Mouse (Mus musculus) thymus, adult 2 months (tissue): Measurements from ENCODE around the gene Hdlbp.

Source experiments
- CTCF ChIP-seq: fragments of 200-500 bp; IDR thresholded peaks from 2 replicates; pipeline ENCODE4 v1.5.1; 2012; ENCODE audit warnings: mild to moderate bottlenecking, control low read depth, low read length, moderate library complexity, borderline replicate concordance; ENCODE audit not compliant: control insufficient read depth, poor library complexity, insufficient read depth; ENCODE audit errors: extremely low read depth
- POLR2A ChIP-seq: fragments of 200-500 bp; IDR thresholded peaks from 2 replicates; pipeline ENCODE4 v1.6.1; 2012; ENCODE audit warnings: mild to moderate bottlenecking, low read length, control low read depth, moderate library complexity; ENCODE audit not compliant: control insufficient read depth, poor library complexity, insufficient read depth; ENCODE audit errors: extremely low read depth

- TF ChIP-seq POLR2A (0 out of 2 replicates have a peak, but pooled peaks have one; percentile 36), CTCF (no peak)
Observed at GRCm38 (mm10) chr1:93478586-93479475, at the start of gene Hdlbp.
